Mouse (Mus musculus) left cerebral cortex, adult 6 months (tissue): ENCODE measurements around the gene Aars. TPM values are rescaled to one million over a fixed set of nuclear protein-coding genes. Genes with fewer than 3 reads are reported as not detected.

ENCODE experiments used
- long read RNA-seq, 2 experiments: library from polyadenylated mRNA; unstranded; transcript quantifications; one replicate each; pipeline ENCODE4 v2.0.0; 2019 to 2020
- polyA plus RNA-seq: library from polyadenylated mRNA; unstranded; fragments of <200 nt; fragmentation: Nextera tagmentation; gene quantifications from 2 replicates; pipeline ENCODE4 v1.2.3, GENCODE M21; 2021

The Aars gene
- 44.8 and 49.3 TPM in 2 replicates for polyA plus RNA-seq
- long read RNA-seq, experiment 1, full-length matches to known transcripts = 158 of 416 reads
- long read RNA-seq, experiment 1, partial matches to known transcripts = 83 of 416 reads
- long read RNA-seq, experiment 1, other reads (novel, unspliced or antisense) = 175 of 416 reads
- long read RNA-seq, experiment 2, full-length matches to known transcripts = 25 of 118 reads
- long read RNA-seq, experiment 2, partial matches to known transcripts = 69 of 118 reads
- long read RNA-seq, experiment 2, other reads (novel, unspliced or antisense) = 24 of 118 reads

GRCm38 (mm10) chr8:111032916-111033315, at the start of gene Aars:
Aars (plus strand) TSS chr8:111033144.

GRCm38 (mm10) chr8:110997547-110998531, 35.1 kb upstream of the Aars start, which contains the start of gene Ddx19a:
Ddx19a (minus strand) TSS chr8:110997800.

GRCm38 (mm10) chr8:111031572-111031971, 1.4 kb upstream of the Aars start, which contains the start of gene Ddx19b:
Ddx19b (minus strand) TSS chr8:111031751.

GRCm38 (mm10) chr8:111056158-111056663, 23.3 kb downstream of the Aars start, which contains the start of gene Exosc6:
Exosc6 (plus strand) TSS chr8:111056339.

GRCm38 (mm10) chr8:111092326-111092725, 59.4 kb downstream of the Aars start, which contains the start of gene Clec18a:
Clec18a (minus strand) TSS chr8:111092426.

GRCm38 (mm10) chr8:111093865-111094718, 61.1 kb downstream of the Aars start, which contains the start of gene Pdpr:
Pdpr (plus strand) TSS chr8:111094630.

Other genes starting within 250 kb of the Aars start
- 59.8 and 64.3 TPM in 2 replicates for gene Il34, start 227.2 kb upstream of the Aars start, polyA plus RNA-seq
- 21.5 and 30.2 TPM in 2 replicates for gene Cog4, start 186.5 kb upstream of the Aars start, polyA plus RNA-seq
- 18.3 and 19.2 TPM in 2 replicates for gene Sf3b3, start 186.4 kb upstream of the Aars start, polyA plus RNA-seq
- gene Fuk, start 130.7 kb upstream of the Aars start, polyA plus RNA-seq = 3.6 and 4.3 TPM in 2 replicates
- gene St3gal2, start 113.2 kb upstream of the Aars start, polyA plus RNA-seq = 12.4 and 16.9 TPM in 2 replicates
- gene Ddx19a, start 35.3 kb upstream of the Aars start, polyA plus RNA-seq = 6.5 and 9.9 TPM in 2 replicates
- 4.1 and 5.3 TPM in 2 replicates for gene Ddx19b, start 1.4 kb upstream of the Aars start, polyA plus RNA-seq
- 10.7 TPM in 1 of 2 replicates, not detected in the other for gene Exosc6, start 23.2 kb downstream of the Aars start, polyA plus RNA-seq
- 4.9 and 5.3 TPM in 2 replicates for gene Clec18a, start 59.3 kb downstream of the Aars start, polyA plus RNA-seq
- gene Pdpr, start 61.5 kb downstream of the Aars start, polyA plus RNA-seq = 4.8 and 5.8 TPM in 2 replicates
- 37.7 and 70.0 TPM in 2 replicates for gene Glg1, start 226.1 kb downstream of the Aars start, polyA plus RNA-seq